Mouse (Mus musculus) lung, postnatal 0 days (tissue): ENCODE results near the gene Fbln1. TPM values are rescaled to one million over a fixed set of nuclear protein-coding genes. Genes with fewer than 3 reads are reported as not detected.
A peak's percentile ranks its signal among the peaks of the same experiment; 100 is the strongest.

Experiments
- ATAC-seq: fragments of 200-750 bp; cut with Nextera tagmentation; 2 replicates; pipeline ENCODE4 v1.8.0; 2017; ENCODE audit warnings: moderate library complexity
- DNase-seq: peaks from one replicate; pipeline ENCODE4 v3.0.0-alpha.2; 2016; ENCODE audit warnings: low spot score
- H3K27ac ChIP-seq: fragments of 300-500 bp; sonication (generic); 2 replicates; pipeline ENCODE4 v1.5.1; 2014; ENCODE audit warnings: antibody characterized with exemption, mild to moderate bottlenecking, low read length, mixed read lengths
- H3K27me3 ChIP-seq: fragments of 300-500 bp; sonication (generic); replicated peaks from 2 replicates; pipeline ENCODE4 v1.6.1; 2014; ENCODE audit warnings: low read length, mixed read lengths; ENCODE audit not compliant: insufficient read depth
- H3K36me3 ChIP-seq: fragments of 300-500 bp; sonication (generic); 2 replicates; pipeline ENCODE4 v1.6.1; 2014; ENCODE audit warnings: low read length, mixed read lengths; ENCODE audit not compliant: insufficient read depth
- H3K4me1 ChIP-seq: fragments of 300-500 bp; sonication (generic); 2 replicates; pipeline ENCODE4 v1.6.1; 2014; ENCODE audit warnings: antibody characterized with exemption, low read depth, low read length, mixed read lengths; ENCODE audit not compliant: insufficient read depth
- H3K4me2 ChIP-seq: fragments of 300-500 bp; sonication (generic); replicated peaks from 2 replicates; pipeline ENCODE4 v1.6.1; 2014; ENCODE audit warnings: low read depth, mild to moderate bottlenecking, low read length, moderate library complexity, mixed read lengths
- H3K4me3 ChIP-seq: fragments of 300-500 bp; sonication (generic); 2 replicates; pipeline ENCODE4 v1.5.1; 2014; ENCODE audit warnings: low read depth, low read length
- H3K9ac ChIP-seq: fragments of 300-500 bp; sonication (generic); replicated peaks from 2 replicates; pipeline ENCODE4 v1.6.1; 2014; ENCODE audit warnings: low read depth, mild to moderate bottlenecking
- H3K9me3 ChIP-seq: fragments of 300-500 bp; sonication (generic); 2 replicates; pipeline ENCODE4 v1.6.1; 2016; ENCODE audit warnings: low read length, mixed read lengths
- CTCF ChIP-seq: IDR thresholded peaks from 2 replicates; pipeline ENCODE4 v1.5.1; 2016; ENCODE audit warnings: antibody characterized with exemption, mild to moderate bottlenecking
- EP300 ChIP-seq: IDR thresholded peaks from 2 replicates; pipeline ENCODE4 v1.6.1; 2016; ENCODE audit warnings: antibody characterized with exemption, mild to moderate bottlenecking, control low read depth
- WGBS: fragments of 180-500 bp; shearing (Covaris S2); extraction: QIAGEN DNeasy Blood & Tissue Kit; methylation state at CpG from one replicate; pipeline ENCODE4 v1.1.7; 2014; 5-methylcytosine and 5-hydroxymethylcytosine counted together
- polyA plus RNA-seq: library from polyadenylated mRNA; unstranded; fragments of >200 nt; fragmentation: Nextera tagmentation; extraction: Ambion mirVana; gene quantifications from 2 replicates; pipeline ENCODE4 v1.2.1, GENCODE M21; 2015

Gene Fbln1
- polyA plus RNA-seq, 1 experiment from 2014 or later = 45.7 TPM

- H3K36me3 ChIP-seq = peaks cover 3% of the 10 kb centered on the region; the same call in 1 of the 2 replicates
- ATAC-seq (no peak), DNase-seq (no peak)
- no peak overlapping the region for H3K9ac ChIP-seq
- no peaks in the 10 kb centered on the region for H3K9me3 ChIP-seq
- no peak overlapping the region for H3K4me3 ChIP-seq
- H3K4me2 ChIP-seq = no peak overlapping the region
- no peaks in the 10 kb centered on the region for H3K4me1 ChIP-seq
- H3K27ac ChIP-seq = no peak overlapping the region
- H3K27me3 ChIP-seq = no peaks in the 10 kb centered on the region
- 93% methylated on average over 7 of the region's 7 CpGs for WGBS
- TF ChIP-seq CTCF (no peak), EP300 (no peak)
Measured at GRCm38 (mm10) chr15:85241856-85242255, 36.1 kb downstream of the Fbln1 start.

- no peaks in the 10 kb centered on the region for H3K4me1 ChIP-seq
- no peak overlapping the region for H3K4me3 ChIP-seq
- no peak for DNase-seq
- H3K9ac ChIP-seq = no peak overlapping the region
- H3K4me2 ChIP-seq = no peak overlapping the region
- TF ChIP-seq CTCF (no peak), EP300 (no peak)
- no peaks in the 10 kb centered on the region for H3K36me3 ChIP-seq
- 73% methylated on average over 13 of the region's 13 CpGs for WGBS
- H3K27me3 ChIP-seq = no peaks in the 10 kb centered on the region
- ATAC-seq = no peak
- H3K27ac ChIP-seq = no peak overlapping the region
- H3K9me3 ChIP-seq = no peaks in the 10 kb centered on the region
Measured at GRCm38 (mm10) chr15:85244414-85245161, 38.8 kb downstream of the Fbln1 start.

GRCm38 (mm10) chr15:85245241-85246010 lies 39.7 kb downstream of the Fbln1 start:
- WGBS = 82% methylated on average over 5 of the region's 5 CpGs
- no peaks in the 10 kb centered on the region for H3K27me3 ChIP-seq
- H3K4me2 ChIP-seq = no peak overlapping the region
- DNase-seq = peak; percentile 64
- H3K9ac ChIP-seq = no peak overlapping the region
- no peaks in the 10 kb centered on the region for H3K36me3 ChIP-seq
- no peak overlapping the region for H3K27ac ChIP-seq
- TF ChIP-seq CTCF (no peak), EP300 (no peak)
- no peak for ATAC-seq
- no peaks in the 10 kb centered on the region for H3K9me3 ChIP-seq
- no peak overlapping the region for H3K4me3 ChIP-seq
- no peaks in the 10 kb centered on the region for H3K4me1 ChIP-seq

- Histone ChIP-seq H3K36me3 (no peaks in the 10 kb centered on the region), H3K4me3 (no peak overlapping the region), H3K4me1 (no peaks in the 10 kb centered on the region), H3K27me3 (no peaks in the 10 kb centered on the region), H3K9ac (no peak overlapping the region), H3K4me2 (no peak overlapping the region), H3K9me3 (no peaks in the 10 kb centered on the region), H3K27ac (no peak overlapping the region)
- no peak for ATAC-seq
- 88% methylated on average over 5 of the region's 5 CpGs for WGBS
- DNase-seq = no peak
- TF ChIP-seq EP300 (no peak), CTCF (no peak)
Measured at GRCm38 (mm10) chr15:85246016-85246415, 40.3 kb downstream of the Fbln1 start.

GRCm38 (mm10) chr15:85246936-85247335 lies 41.2 kb downstream of the Fbln1 start:
- Histone ChIP-seq H3K9ac (no peak overlapping the region), H3K4me1 (no peaks in the 10 kb centered on the region), H3K27ac (no peak overlapping the region), H3K9me3 (no peaks in the 10 kb centered on the region), H3K4me2 (no peak overlapping the region), H3K27me3 (no peaks in the 10 kb centered on the region), H3K4me3 (no peak overlapping the region), H3K36me3 (no peaks in the 10 kb centered on the region)
- TF ChIP-seq CTCF (no peak), EP300 (no peak)
- ATAC-seq (no peak), DNase-seq (no peak)
- 64% methylated on average over 6 of the region's 6 CpGs for WGBS

- H3K36me3 ChIP-seq = no peaks in the 10 kb centered on the region
- WGBS = 95% methylated on average over 5 of the region's 5 CpGs
- no peak for TF ChIP-seq EP300
- TF ChIP-seq CTCF = no peak
Measured at GRCm38 (mm10) chr15:85248311-85248710, 42.6 kb downstream of the Fbln1 start.

More at GRCm38 (mm10) chr15:85248311-85248710, 42.6 kb downstream of the Fbln1 start:
- Histone ChIP-seq H3K9me3 (no peaks in the 10 kb centered on the region), H3K4me3 (no peak overlapping the region), H3K4me1 (no peaks in the 10 kb centered on the region), H3K27ac (no peak overlapping the region), H3K4me2 (no peak overlapping the region), H3K9ac (no peak overlapping the region), H3K27me3 (no peaks in the 10 kb centered on the region)
- DNase-seq (no peak), ATAC-seq (no peak)
